Mouse (Mus musculus): ENCODE measurements at regions not wholly inside any gene's neighbourhood (a gene's known extent, or its start where the extent isn't known, plus 50 kb on each side); places are given as distances from the start of the nearest gene placed in this dataset.

- TF ChIP-seq CTCF (IDR thresholded peaks at IDR 0.05; ENCODE audit: low read depth) (no peak), EP300 (optimal IDR thresholded peaks at IDR 0.05) (no peak)
These were observed 145.7 kb upstream of the Jarid2 start for GRCm38 (mm10) chr13:44583614-44584013.

All from stomach, postnatal 0 days (tissue).